ENCODE assay signal across 14 mouse cellular contexts in the genomic region with DNA sequence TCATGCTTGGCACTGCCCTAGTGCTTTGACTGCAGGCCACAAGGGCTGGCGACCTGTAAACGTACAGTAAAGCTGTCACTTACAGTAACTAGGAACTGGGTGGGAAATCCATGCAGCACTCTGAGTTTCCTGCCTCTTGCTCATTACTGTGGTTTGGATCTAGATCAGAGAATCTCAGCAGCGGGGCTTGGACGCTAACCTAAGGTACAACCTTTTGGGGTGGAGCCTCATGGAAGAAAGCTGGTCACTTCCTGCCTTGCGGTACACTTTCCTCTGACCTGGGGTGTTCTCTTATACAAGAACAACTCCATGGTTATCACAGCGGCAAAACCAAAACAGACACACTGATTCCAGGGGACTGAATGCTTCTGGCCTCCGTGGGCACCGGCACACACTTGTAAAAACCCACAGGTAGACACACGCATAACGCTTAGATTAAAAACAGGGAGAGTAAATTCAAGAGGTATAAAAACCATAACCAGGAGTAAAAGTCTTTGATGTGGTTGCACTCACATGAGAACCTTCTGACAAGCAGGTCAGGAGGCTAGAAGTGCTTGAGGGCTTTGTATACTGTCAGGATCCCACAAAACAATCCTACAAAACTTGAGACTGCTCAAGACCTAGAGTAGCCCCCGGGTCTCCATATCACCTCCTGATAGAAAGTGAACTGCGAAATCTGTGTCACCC. TPM values are rescaled to one million over a fixed set of nuclear protein-coding genes. Genes with fewer than 3 reads are reported as not detected.
A peak's percentile ranks its signal among the peaks of the same experiment; 100 is the strongest.
DNase-seq lines count a peak whose midpoint lies in the region; ATAC-seq and TF ChIP-seq lines count a peak whose summit lies in the region.
"Had no signal": no experiment of that assay in that cellular context is flagged by ENCODE, and none has a peak within 500 bp of the region (broad histone marks: within the 10 kb centered on the region; RNA-seq: fewer than 3 reads in every experiment).

No protein-coding gene starts in this region.

- H3K9ac ChIP-seq in forebrain, embryonic 13.5 days: no peak overlapping the region
- H3K9ac ChIP-seq in forebrain, postnatal 0 days: no peak overlapping the region
- H3K9ac ChIP-seq: hindbrain, embryonic 15.5 days; lung, embryonic 15.5 days; neural tube, embryonic 15.5 days had no signal

- no peak for TF ChIP-seq POLR2A in spleen, adult 2 months (IDR thresholded peaks at IDR 0.05; ENCODE audit: low read depth, low read length)

- H3K9me3 ChIP-seq in forebrain, embryonic 13.5 days (replicated peaks): no peaks in the 10 kb centered on the region
- H3K9me3 ChIP-seq in heart, embryonic 10.5 days: no peaks in the 10 kb centered on the region
- no peaks in the 10 kb centered on the region for H3K9me3 ChIP-seq in forebrain, postnatal 0 days (ENCODE audit: low read length)
- H3K9me3 ChIP-seq: embryonic facial prominence, embryonic 10.5 days; hindbrain, embryonic 15.5 days; lung, embryonic 15.5 days; neural tube, embryonic 15.5 days had no signal

- no peaks in the 10 kb centered on the region for H3K36me3 ChIP-seq in spleen, adult 2 months (ENCODE audit: control insufficient read depth, insufficient read depth, low read length)
- no peaks in the 10 kb centered on the region for H3K36me3 ChIP-seq in forebrain, embryonic 13.5 days (ENCODE audit: poor library complexity, severe bottlenecking)
- no peaks in the 10 kb centered on the region for H3K36me3 ChIP-seq in heart, embryonic 10.5 days
- H3K36me3 ChIP-seq in forebrain, postnatal 0 days (ENCODE audit: insufficient read depth): no peaks in the 10 kb centered on the region
- H3K36me3 ChIP-seq: hindbrain, embryonic 15.5 days; lung, embryonic 15.5 days had no signal

- ATAC-seq in activated CD4-positive, CD25-positive, alpha-beta regulatory T cell, adult 4 months: peak; percentile 94
- 0 out of 2 replicates have a peak, but pooled peaks have one; percentile 37 for ATAC-seq in megakaryocyte-erythroid progenitor cell, adult 5-6 weeks (replicated peaks; ENCODE audit: low FRiP score, low TSS enrichment, poor library complexity, severe bottlenecking)
- no peak for ATAC-seq in forebrain, embryonic 13.5 days
- ATAC-seq in forebrain, postnatal 0 days: no peak

- TF ChIP-seq CTCF in spleen, adult 2 months (IDR thresholded peaks at IDR 0.05; ENCODE audit: extremely low read depth, insufficient read depth, insufficient read length, insufficient replicate concordance): no peak
- no peak for TF ChIP-seq CTCF in forebrain, postnatal 0 days (IDR thresholded peaks at IDR 0.05; ENCODE audit: low read depth)

- no peak overlapping the region for H3K4me3 ChIP-seq in spleen, adult 2 months (ENCODE audit: extremely low read depth, insufficient read depth, insufficient read length)
- no peak overlapping the region for H3K4me3 ChIP-seq in forebrain, embryonic 13.5 days
- H3K4me3 ChIP-seq in heart, embryonic 10.5 days: no peak overlapping the region
- H3K4me3 ChIP-seq in forebrain, postnatal 0 days (ENCODE audit: low read depth, low read length): no peak overlapping the region
- H3K4me3 ChIP-seq: embryonic facial prominence, embryonic 10.5 days; hindbrain, embryonic 15.5 days; lung, embryonic 15.5 days; neural tube, embryonic 15.5 days had no signal

- H3K27ac ChIP-seq in spleen, adult 2 months (ENCODE audit: insufficient read depth, low read length): 0 out of 2 replicates have a peak overlapping the region, but pooled peaks have one; percentile 7
- no peak overlapping the region for H3K27ac ChIP-seq in forebrain, embryonic 13.5 days
- H3K27ac ChIP-seq in heart, embryonic 10.5 days: no peak overlapping the region
- no peak overlapping the region for H3K27ac ChIP-seq in forebrain, postnatal 0 days (ENCODE audit: low read depth, low read length)
- H3K27ac ChIP-seq: embryonic facial prominence, embryonic 10.5 days; hindbrain, embryonic 15.5 days; lung, embryonic 15.5 days; neural tube, embryonic 15.5 days had no signal

- H3K4me2 ChIP-seq in forebrain, embryonic 13.5 days: no peak overlapping the region
- H3K4me2 ChIP-seq in forebrain, postnatal 0 days (ENCODE audit: low read depth): no peak overlapping the region
- H3K4me2 ChIP-seq: hindbrain, embryonic 15.5 days; lung, embryonic 15.5 days; neural tube, embryonic 15.5 days had no signal

- H3K27me3 ChIP-seq in spleen, adult 2 months (ENCODE audit: control insufficient read depth, insufficient read depth, low read length): no peaks in the 10 kb centered on the region
- no peaks in the 10 kb centered on the region for H3K27me3 ChIP-seq in forebrain, embryonic 13.5 days
- H3K27me3 ChIP-seq in heart, embryonic 10.5 days (ENCODE audit: insufficient read depth, poor library complexity, severe bottlenecking): no peaks in the 10 kb centered on the region
- H3K27me3 ChIP-seq in forebrain, postnatal 0 days (ENCODE audit: insufficient read depth, low read length): no peaks in the 10 kb centered on the region
- H3K27me3 ChIP-seq: hindbrain, embryonic 15.5 days; lung, embryonic 15.5 days; neural tube, embryonic 15.5 days had no signal

- peaks cover 5% of the 10 kb centered on the region; the same call in 1 of the 2 replicates for H3K4me1 ChIP-seq in spleen, adult 2 months (ENCODE audit: control insufficient read depth, insufficient read depth, insufficient read length)
- H3K4me1 ChIP-seq in forebrain, embryonic 13.5 days: peaks cover 9% of the 10 kb centered on the region; the same call in 1 of the 2 replicates
- H3K4me1 ChIP-seq in heart, embryonic 10.5 days: peaks cover 27% of the 10 kb centered on the region
- no peaks in the 10 kb centered on the region for H3K4me1 ChIP-seq in forebrain, postnatal 0 days (ENCODE audit: insufficient read depth)

- 39% methylated on average over 12 of the region's 12 CpGs for WGBS in spleen, adult 2 months
- WGBS in forebrain, embryonic 13.5 days: 94% methylated on average over 12 of the region's 12 CpGs
- 79% methylated on average over 12 of the region's 12 CpGs for WGBS in heart, embryonic 10.5 days
- 92% methylated on average over 12 of the region's 12 CpGs for WGBS in forebrain, postnatal 0 days

- peak in 1 of 2 experiments; percentile 45 for DNase-seq in spleen, adult 2 months (ENCODE audit: low read depth in 1 of 2, low spot score in 2 of 2)
- DNase-seq in spleen, adult 18-20 months: no peak
- DNase-seq in heart, embryonic 10.5 days (ENCODE audit: low spot score): no peak
- DNase-seq in forebrain, postnatal 0 days: no peak
- DNase-seq: cerebellum, adult 2 months; layer of hippocampus, adult 9-11 months; right cerebral cortex, postnatal 25 days had no signal

RNA-seq across cellular contexts. Expression of a gene that starts 26.8 kb away (rescaled TPM):
- 20.7 and 27.5 TPM in 2 replicates for polyA plus RNA-seq in spleen, adult 2 months (2012; rRNA removed)
- polyA plus RNA-seq in activated CD4-positive, CD25-positive, alpha-beta regulatory T cell, adult 4 months (2017; shearing (Covaris generic)): 1 to 10 TPM; 1.9 to 2.5 TPM
- total RNA-seq in megakaryocyte-erythroid progenitor cell, adult 5-6 weeks (2014; fragmentation: Nextera tagmentation): 2.1 and 5.3 TPM in 2 replicates
- 1.2 and 5.1 TPM in 2 replicates for total RNA-seq in megakaryocyte-erythroid progenitor cell, adult 5-6 weeks (2017)
- 22.6 and 23.8 TPM in 2 replicates for polyA plus RNA-seq in forebrain, embryonic 13.5 days (2015; fragmentation: Nextera tagmentation; extraction: Ambion mirVana)
- 8.9 and 14.2 TPM in 2 replicates for polyA plus RNA-seq in heart, embryonic 10.5 days (2016; fragmentation: Nextera tagmentation; extraction: Ambion mirVana)
- 80.9 and 90.9 TPM in 2 replicates for total RNA-seq in forebrain, postnatal 0 days (2014; rRNA removed)
- 41.6 and 50.1 TPM in 2 replicates for polyA plus RNA-seq in forebrain, postnatal 0 days (2015; fragmentation: Nextera tagmentation; extraction: Ambion mirVana)

RNA-seq across cellular contexts. Expression of a gene that starts 27.8 kb away (rescaled TPM):
- 6.3 and 6.7 TPM in 2 replicates for polyA plus RNA-seq in spleen, adult 2 months (2012; rRNA removed)
- 10 to 100 TPM; 22.4 to 28.9 TPM for polyA plus RNA-seq in activated CD4-positive, CD25-positive, alpha-beta regulatory T cell, adult 4 months (2017; shearing (Covaris generic))
- 7.2 and 8.0 TPM in 2 replicates for total RNA-seq in megakaryocyte-erythroid progenitor cell, adult 5-6 weeks (2014; fragmentation: Nextera tagmentation)
- total RNA-seq in megakaryocyte-erythroid progenitor cell, adult 5-6 weeks (2017): 5.9 and 6.1 TPM in 2 replicates
- 20.2 and 21.0 TPM in 2 replicates for polyA plus RNA-seq in forebrain, embryonic 13.5 days (2015; fragmentation: Nextera tagmentation; extraction: Ambion mirVana)
- 16.5 and 21.8 TPM in 2 replicates for polyA plus RNA-seq in heart, embryonic 10.5 days (2016; fragmentation: Nextera tagmentation; extraction: Ambion mirVana)
- total RNA-seq in forebrain, postnatal 0 days (2014; rRNA removed): 7.2 and 8.2 TPM in 2 replicates
- polyA plus RNA-seq in forebrain, postnatal 0 days (2015; fragmentation: Nextera tagmentation; extraction: Ambion mirVana): 5.1 and 6.8 TPM in 2 replicates

Comparison
In these comparisons a context has a peak if more than half of its experiments do, and no peak if none do; other contexts are left out.
1. ATAC-seq: peak in activated CD4-positive, CD25-positive, alpha-beta regulatory T cell, adult 4 months (single experiment) and megakaryocyte-erythroid progenitor cell, adult 5-6 weeks (single experiment); none in forebrain, embryonic 13.5 days (single experiment) and forebrain, postnatal 0 days (single experiment).